Mouse (Mus musculus) ovary, postnatal 14 days (tissue): ENCODE measurements around the gene H2-K1.
A peak's percentile ranks its signal among the peaks of the same experiment; 100 is the strongest.
"Not testable (repeated sequence)": the region's sequence is repeated elsewhere in the genome, so short reads cannot be mapped to it uniquely, and the experiment has no call there.

Experiments
- DNase-seq: peaks from one replicate; pipeline ENCODE4 v3.0.0; 2022; ENCODE audit warnings: low spot score

H2-K1 gene

DNA sequence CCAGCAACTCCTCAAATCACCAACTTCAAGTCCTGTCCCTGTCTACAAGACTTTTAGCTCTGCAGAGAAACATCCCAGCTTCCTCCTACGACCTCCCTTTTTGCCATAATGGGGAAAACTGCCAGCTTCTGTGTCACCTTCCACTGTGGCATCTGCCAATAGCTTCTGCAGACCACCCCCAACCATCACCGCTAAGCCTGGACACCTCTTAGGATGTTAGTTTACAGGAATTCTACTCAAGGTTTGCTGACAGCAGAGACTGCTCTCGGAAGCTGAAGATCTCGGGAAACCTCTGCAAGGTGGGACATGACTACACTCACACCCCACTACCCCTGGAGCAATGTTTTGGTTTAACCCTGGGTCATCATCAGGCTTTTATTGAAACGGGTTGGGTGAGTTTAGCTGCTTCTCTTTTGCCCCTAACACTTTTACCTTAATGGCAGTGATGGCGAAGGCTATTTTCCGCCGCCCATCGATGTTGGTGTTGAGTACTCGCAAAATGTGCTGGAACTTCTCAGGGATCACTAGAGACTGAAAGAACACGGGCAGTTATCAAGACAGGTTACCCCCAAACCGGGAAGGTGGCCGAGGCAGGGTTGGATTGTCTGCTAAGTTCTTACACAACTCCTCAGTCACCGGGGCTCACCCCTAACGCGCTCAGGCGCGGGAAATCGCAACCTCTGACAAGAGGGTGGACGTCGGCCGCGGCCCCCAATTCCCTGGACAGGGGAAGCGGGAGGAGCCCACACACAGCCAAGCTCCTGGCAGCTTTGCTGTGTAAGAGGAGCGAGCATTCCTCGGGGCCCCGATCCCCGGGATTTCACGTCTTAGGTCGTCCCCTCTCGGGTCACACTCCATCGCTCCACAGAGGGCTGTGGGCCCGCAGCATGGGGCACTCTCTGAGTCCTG is 45.2 kb downstream of the H2-K1 start:
- DNase-seq, result no peak

DNA sequence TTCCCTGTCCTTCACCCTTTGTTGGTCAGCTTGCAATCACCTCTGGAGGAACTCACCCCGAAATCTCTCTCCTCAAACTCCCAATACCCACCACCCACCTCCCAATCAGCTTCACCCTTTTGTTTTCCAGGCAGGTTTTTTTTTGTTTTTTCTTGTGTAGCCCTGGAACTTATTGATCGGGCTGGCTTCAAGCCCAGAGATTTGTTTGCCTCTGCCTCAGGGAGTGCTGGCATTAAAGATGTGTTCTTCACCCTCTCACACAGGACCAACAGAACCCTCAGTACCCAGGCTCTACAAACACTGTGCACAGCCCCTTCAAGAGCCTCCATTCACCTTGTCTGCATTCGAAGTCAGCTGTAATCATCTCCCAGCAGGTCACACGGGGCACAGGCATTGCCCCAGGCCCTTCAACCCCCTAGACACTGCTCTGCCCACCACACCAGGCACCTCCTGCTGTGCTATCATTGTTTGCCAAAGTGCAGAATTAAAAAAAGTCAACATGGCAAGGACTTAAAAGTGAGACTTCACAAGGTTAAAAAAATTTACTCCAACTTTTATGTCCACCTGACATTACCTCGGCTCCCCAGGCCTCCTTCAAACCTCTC is 46.1 kb downstream of the H2-K1 start:
- no peak for DNase-seq

DNA sequence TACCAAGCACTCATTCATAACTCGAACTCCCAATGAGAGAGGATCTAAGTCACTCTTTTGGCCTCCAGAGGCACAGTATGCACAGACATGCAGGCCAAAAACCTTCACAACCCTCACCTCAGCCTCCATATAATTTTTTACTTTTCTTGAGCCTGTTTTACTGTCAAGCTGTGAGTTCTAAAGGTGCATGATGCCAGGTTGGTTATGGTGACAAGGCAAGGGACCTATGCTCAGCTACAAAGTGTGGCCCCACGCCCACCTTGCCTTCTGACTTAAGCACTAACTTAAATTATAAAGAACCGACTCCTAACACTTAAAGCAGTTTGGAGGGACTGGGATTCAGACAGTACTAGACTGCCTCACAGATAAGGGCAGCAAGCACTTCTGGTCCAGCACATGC is 46.8 kb downstream of the H2-K1 start:
- no peak for DNase-seq

DNA sequence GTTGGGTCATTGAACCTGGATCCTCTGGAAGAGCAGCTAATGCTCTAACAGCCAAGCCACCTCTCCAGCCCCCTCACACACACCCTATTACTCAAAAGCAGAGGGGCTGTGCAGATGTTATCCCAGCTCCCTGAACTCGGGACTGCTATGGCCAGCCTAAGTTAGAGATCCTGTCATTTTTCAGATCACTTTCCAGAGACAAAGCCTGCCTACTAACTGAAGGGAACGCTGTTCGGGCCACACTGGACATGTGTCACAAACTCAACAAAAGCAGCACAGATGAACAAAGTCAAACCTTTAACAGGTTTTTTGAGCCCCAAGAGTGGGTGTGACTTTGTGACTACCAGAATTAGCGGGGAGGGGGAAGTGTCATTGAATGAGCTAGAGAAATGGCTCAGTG is 47.3 kb downstream of the H2-K1 start:
- no peak for DNase-seq

DNA sequence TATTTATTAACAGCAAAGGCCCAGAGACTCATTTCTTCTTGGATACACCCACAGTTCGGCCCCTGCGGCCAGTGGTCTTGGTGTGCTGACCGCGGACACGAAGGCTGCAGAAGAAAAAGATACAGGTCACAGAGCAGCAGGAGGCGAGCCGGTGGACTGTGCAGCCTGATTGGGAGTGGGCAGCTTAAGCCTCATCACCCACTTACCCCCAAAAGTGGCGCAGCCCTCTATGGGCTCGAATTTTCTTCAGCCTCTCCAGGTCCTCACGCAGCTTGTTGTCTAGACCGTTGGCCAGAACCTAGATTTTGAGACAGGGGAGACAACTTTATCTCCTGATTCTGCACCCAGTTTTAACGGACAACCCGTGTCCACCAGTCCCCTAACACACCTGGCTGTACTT is 48.1 kb downstream of the H2-K1 start:
- not testable (repeated sequence) for DNase-seq

DNA sequence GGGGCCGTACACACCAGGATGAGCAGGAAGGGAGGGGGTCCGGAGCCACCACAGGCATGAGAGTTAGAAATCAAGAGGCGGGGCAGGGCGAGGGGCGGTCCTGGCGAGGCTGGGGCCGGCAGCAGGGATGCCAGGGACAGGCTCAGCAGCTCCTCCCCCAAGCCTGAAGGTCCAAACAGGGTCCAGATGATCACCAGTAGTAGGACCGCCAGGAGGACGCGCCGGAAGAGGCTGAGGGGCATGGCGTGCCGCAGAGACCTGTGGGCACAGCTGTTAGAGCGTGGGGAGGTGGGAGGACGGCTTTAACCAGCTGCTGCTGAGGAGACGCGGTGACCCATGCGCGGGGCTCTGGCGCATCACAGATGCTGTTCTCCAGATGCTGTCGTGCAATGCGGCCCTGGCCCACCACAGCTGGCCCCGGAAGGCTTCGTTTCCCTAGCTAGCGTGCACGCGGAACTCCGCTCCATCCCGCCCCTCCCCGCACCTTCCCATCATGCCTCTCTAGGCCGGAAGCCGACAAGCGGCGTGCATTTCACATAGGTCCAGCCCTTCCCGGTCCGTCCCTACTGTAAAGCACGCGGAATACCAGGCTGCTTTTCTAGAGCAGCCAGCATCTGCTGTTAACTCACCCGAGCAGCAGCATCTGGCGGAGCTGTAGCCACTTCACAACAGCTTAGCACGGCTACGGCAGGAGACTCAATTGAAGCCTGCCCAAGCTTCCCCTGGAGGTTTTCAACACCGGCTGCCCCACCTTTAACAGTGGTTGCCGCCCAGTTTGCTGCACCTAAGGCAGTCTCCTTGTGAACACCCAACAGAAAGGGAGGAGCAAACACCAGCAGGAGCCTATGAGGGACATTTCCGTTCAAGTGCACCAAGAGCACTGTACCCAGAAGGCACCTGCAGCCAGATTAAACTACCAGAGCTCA is 48.9 kb downstream of the H2-K1 start, which contains the start of gene B3galt4:
TSS of gene B3galt4 (minus strand) at position 468 of the 926 bp plus-strand sequence.
- peak; percentile 69 for DNase-seq

DNA sequence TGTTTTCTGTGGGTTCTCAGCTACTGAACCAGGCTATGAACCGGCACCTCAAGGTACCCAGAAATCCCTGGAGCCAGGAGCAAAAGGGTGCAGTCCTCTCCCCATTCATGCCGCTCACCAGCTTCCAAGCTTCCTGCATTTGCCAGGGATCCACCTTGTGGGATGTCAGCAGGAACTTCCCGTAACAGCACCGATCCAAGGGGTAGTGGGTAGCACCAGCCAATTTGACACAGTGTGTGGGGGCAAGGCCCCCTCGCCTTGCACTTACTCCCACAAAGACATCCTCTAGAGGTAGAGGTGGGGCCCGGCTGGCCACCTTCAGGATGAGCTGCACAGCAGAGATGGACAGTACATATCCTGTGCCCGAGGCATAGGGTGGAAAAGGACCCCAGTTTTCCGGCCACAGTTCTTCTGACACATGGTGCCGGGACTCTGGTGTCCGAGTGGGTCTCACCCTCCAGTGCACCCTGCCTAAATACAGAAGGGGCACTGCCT is 50.0 kb downstream of the H2-K1 start:
- no peak for DNase-seq

DNA sequence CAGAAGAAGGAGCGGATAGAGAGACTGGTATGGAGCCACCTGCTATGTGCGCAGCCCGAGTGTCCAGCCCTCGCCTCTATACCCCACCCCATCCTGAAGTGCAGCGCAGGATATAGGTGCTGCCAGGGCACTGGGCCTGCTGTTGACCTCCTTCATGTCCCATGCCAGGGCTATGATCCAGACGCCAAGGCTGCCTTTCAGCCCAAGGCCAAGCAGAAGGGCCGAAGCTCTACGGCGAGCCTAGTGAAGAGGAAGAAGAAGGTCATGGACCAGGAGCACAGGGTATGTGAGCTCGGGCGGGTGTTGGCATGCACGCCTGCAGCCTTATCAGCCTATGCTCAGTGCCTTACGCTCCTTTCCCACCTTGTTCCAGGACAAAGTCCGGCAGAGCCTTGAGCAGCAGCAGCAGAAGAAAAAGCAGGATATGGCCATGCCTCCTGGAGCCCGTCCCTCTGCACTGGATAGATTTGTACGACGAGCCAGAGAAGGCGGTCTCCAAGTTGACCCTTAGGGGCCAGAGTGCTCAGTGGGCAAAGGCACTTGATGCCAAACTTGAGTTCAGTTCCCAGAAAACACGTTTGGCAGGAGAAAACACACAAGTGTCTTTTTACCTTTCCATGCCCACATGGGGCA is 51.1 kb downstream of the H2-K1 start:
- DNase-seq, result no peak

DNA sequence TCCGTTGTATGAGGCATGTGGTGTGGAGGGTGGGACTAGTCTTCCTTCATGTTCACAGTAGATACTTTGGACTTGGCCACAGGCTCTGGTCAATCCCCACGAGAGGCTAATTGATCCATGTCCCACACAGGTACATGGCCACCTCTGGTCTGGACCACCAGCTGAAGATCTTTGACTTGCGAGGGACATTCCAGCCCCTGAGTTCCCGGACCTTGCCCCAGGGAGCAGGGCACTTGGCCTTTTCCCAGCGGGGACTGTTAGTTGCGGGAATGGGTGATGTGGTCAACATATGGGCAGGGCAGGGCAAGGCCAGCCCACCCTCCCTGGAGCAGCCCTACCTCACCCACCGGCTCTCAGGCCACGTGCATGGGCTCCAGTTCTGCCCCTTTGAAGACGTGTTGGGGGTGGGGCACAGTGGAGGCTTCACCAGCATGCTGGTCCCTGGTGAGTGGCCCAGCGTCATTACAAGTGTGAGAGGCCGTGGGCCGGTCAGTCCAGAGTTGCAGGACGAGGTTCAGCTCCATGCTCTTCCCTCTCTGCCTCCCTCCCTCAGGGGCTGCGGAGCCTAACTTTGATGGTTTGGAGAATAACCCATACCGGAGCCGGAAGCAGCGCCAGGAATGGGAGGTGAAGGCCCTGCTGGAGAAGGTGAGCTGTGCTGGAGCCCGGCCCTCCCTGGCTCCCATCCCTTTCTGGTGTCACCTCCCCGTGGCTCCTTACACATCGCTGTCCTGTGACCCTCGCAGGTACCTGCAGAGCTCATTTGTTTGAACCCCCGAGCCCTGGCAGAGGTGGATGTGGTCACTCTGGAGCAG is 51.9 kb downstream of the H2-K1 start:
- DNase-seq, result no peak

DNA sequence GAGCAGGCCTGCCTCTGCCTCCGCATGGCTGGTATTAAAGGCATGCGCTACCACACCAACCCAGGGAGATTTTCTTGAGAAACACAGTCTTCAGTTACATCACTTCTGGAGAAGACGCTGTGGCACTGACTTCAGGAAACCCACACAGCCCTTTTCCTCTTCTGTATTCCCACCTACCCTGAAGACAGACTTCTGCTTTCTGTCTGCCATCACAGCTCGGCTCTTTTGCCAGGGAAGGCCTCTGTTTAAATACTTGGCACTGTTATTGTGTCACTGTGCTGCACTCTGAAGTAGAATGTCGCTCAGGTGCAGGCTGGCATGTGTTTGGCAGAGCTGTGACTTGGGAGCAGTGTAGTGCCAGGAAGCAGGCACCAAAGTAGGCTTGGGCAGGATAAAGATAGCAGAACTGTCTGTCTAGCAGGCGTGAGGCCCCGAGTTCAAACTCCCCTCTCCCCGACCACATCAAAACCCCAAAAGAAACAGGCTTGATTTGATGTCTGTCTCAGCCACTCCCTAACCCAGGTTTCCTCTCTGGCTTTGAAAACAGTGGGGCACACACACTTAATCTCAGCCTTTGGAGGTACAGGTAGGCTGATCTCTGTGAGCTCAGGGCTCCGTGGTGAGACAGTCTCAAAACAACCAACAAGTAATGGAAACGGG is 52.6 kb downstream of the H2-K1 start:
- no peak for DNase-seq
